Mouse (Mus musculus): ENCODE measurements around the gene Carmil2.
A peak's percentile ranks its signal among the peaks of the same experiment; 100 is the strongest.

Gene Carmil2

DNA sequence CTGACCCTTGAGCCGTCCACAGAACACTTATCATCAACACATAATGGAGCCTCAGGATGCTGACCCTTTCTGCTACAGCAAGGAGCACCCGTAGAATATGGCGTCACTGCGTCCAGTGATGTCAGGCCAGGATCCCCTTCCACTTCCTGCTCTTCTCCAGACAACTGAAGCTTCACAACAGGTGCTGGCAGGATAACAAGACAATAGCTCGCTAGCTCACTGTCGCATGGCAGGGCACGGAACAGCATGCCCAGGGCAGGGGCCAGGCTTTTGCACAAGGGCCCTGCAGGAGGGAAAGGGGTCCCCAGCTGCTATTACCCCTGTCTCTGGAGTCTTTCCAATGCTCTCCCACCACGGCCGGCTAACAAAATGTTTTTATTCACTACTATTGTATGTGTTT lies 36.8 kb downstream of the Carmil2 start:
- DNase-seq (ENCODE audit: low spot score) = no peak

- no peak for DNase-seq (ENCODE audit: low spot score)
Measured at GRCm38 (mm10) chr8:105725726-105726125, 39.7 kb downstream of the Carmil2 start.

GRCm38 (mm10) chr8:105727397-105728124 lies 41.5 kb downstream of the Carmil2 start:
- DNase-seq (ENCODE audit: low spot score) = peak; percentile 33

- DNase-seq (ENCODE audit: low spot score) = no peak
Measured at GRCm38 (mm10) chr8:105732186-105732585, 46.1 kb downstream of the Carmil2 start.

DNA sequence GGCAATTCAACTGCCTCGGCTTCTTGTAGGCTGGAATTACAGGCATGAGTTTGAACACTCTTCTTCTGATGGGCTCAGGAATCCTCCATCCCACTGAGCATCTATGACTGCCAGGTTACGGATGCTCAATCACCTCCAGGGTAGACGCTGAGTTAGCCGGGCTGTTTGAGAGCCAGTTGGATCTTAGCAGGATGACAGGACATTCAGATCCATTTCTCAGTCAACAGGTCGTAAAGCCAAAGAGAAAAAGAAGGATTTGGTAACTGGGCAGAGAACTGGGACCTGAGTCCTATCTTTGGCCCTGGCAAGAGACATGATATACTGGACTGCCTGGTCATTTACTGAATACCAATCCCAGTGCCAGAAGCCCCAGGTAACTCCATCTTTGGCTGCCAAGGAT lies 53.1 kb downstream of the Carmil2 start:
- DNase-seq (ENCODE audit: low spot score) = no peak

- no peak for DNase-seq (ENCODE audit: low spot score)
Measured at GRCm38 (mm10) chr8:105743301-105743700, 57.2 kb downstream of the Carmil2 start.
